Mouse (Mus musculus) myocyte (in vitro differentiated cells): ENCODE data around the gene Ptprj. TPM values are rescaled to one million over a fixed set of nuclear protein-coding genes. Genes with fewer than 3 reads are reported as not detected.

Source experiments
- H3K27me3 ChIP-seq: one replicate; pipeline ENCODE4 v1.6.1; 2011; ENCODE audit not compliant: control insufficient read depth, insufficient read depth, insufficient read length
- H3K36me3 ChIP-seq: one replicate; pipeline ENCODE4 v1.6.1; 2011; ENCODE audit not compliant: control insufficient read depth, insufficient read depth
- H3K4me2 ChIP-seq: one replicate; pipeline ENCODE4 v1.6.1; 2011; ENCODE audit warnings: low read depth, control low read depth
- H3K4me3 ChIP-seq: one replicate; pipeline ENCODE4 v1.5.1; 2011; ENCODE audit warnings: mild to moderate bottlenecking, control low read depth, moderate library complexity
- H3K79me2 ChIP-seq: one replicate; pipeline ENCODE4 v1.6.1; 2011; ENCODE audit not compliant: control insufficient read depth, insufficient read depth
- H3ac ChIP-seq: one replicate; pipeline ENCODE4 v1.6.1; 2011; ENCODE audit not compliant: control insufficient read depth, insufficient read length
- CEBPB ChIP-seq: IDR thresholded peaks from 2 replicates; pipeline ENCODE4 v1.6.1; 2011; ENCODE audit warnings: mild to moderate bottlenecking, moderate library complexity; ENCODE audit not compliant: poor library complexity, insufficient read depth, severe bottlenecking
- E2F4 ChIP-seq: IDR thresholded peaks from one replicate; pipeline ENCODE4 v1.6.1; 2011; ENCODE audit warnings: mild to moderate bottlenecking, control low read depth, moderate library complexity; ENCODE audit not compliant: insufficient read depth
- MAX ChIP-seq: IDR thresholded peaks from one replicate; pipeline ENCODE4 v1.6.1; 2011; ENCODE audit warnings: low read depth, mild to moderate bottlenecking, control low read depth
- MYOD1 ChIP-seq, 3 experiments: IDR thresholded peaks; one replicate each; pipeline ENCODE4 v1.6.1; 2011; ENCODE audit warnings: control low read depth in 2 of 3, low read depth in 2 of 3, mild to moderate bottlenecking in 2 of 3, moderate library complexity in 1 of 3; ENCODE audit not compliant: insufficient read length in 2 of 3, control insufficient read depth in 1 of 3
- MYOG ChIP-seq, 3 experiments: IDR thresholded peaks; one replicate each; pipeline ENCODE4 v1.6.1; 2011; ENCODE audit warnings: control low read depth in 2 of 3, low read depth in 2 of 3, mild to moderate bottlenecking in 2 of 3; ENCODE audit not compliant: insufficient read length in 2 of 3, control insufficient read depth in 1 of 3, insufficient read depth in 1 of 3
- POLR2A ChIP-seq: IDR thresholded peaks from one replicate; pipeline ENCODE4 v1.6.1; 2011; ENCODE audit warnings: low read depth, mild to moderate bottlenecking, control low read depth, moderate library complexity; ENCODE audit not compliant: insufficient read length
- POLR2AphosphoS2 ChIP-seq: IDR thresholded peaks from one replicate; pipeline ENCODE4 v1.6.1; 2011; ENCODE audit warnings: low read depth, control low read depth; ENCODE audit not compliant: insufficient read length
- REST ChIP-seq: IDR thresholded peaks from one replicate; pipeline ENCODE4 v1.6.1; 2011; ENCODE audit warnings: mild to moderate bottlenecking, control low read depth, moderate library complexity; ENCODE audit not compliant: insufficient read depth, insufficient read length
- SRF ChIP-seq: IDR thresholded peaks from one replicate; pipeline ENCODE4 v1.6.1; 2011; ENCODE audit warnings: low read depth; ENCODE audit not compliant: control insufficient read depth, insufficient read length
- TCF12 ChIP-seq: IDR thresholded peaks from one replicate; pipeline ENCODE4 v1.6.1; 2011; ENCODE audit warnings: mild to moderate bottlenecking, control low read depth; ENCODE audit not compliant: poor library complexity, insufficient read depth, severe bottlenecking
- TCF3 ChIP-seq: IDR thresholded peaks from one replicate; pipeline ENCODE4 v1.6.1; 2011; ENCODE audit warnings: low read depth, control low read depth; ENCODE audit not compliant: insufficient read length
- USF1 ChIP-seq: IDR thresholded peaks from one replicate; pipeline ENCODE4 v1.6.1; 2011; ENCODE audit warnings: low read depth, mild to moderate bottlenecking, control low read depth, moderate library complexity
- polyA plus RNA-seq: library from polyadenylated mRNA; unstranded; fragments of >200 nt; fragmentation: generic; extraction: Trizol; gene quantifications from one replicate; pipeline ENCODE4 v1.2.1, GENCODE M21; 2012; ENCODE audit warnings: missing spikeins

Ptprj gene
- polyA plus RNA-seq, 1 experiment: 1.6 TPM

GRCm38 (mm10) chr2:90486226-90486755 is 94.2 kb downstream of the Ptprj start:
- TF ChIP-seq TCF3 (no peak), MYOD1 (IDR thresholded peaks at IDR 0.05; ENCODE audit: control insufficient read depth in 1 of 3, insufficient read length in 2 of 3, low read depth in 2 of 3) (no peak), REST (no peak), CEBPB (no peak), MAX (no peak), E2F4 (no peak), TCF12 (no peak), SRF (no peak), USF1 (no peak), MYOG (IDR thresholded peaks at IDR 0.05; ENCODE audit: control insufficient read depth in 1 of 3, insufficient read depth in 1 of 3, insufficient read length in 2 of 3, low read depth in 2 of 3) (no peak), POLR2AphosphoS2 (no peak), POLR2A (no peak)
- no peaks in the 10 kb centered on the region for H3K36me3 ChIP-seq
- no peaks in the 10 kb centered on the region for H3K27me3 ChIP-seq
- H3K79me2 ChIP-seq: no peaks in the 10 kb centered on the region
- no peak overlapping the region for H3K4me2 ChIP-seq
- no peak overlapping the region for H3K4me3 ChIP-seq
- no peak overlapping the region for H3ac ChIP-seq

GRCm38 (mm10) chr2:90481505-90481904 is 98.9 kb downstream of the Ptprj start:
- no peak overlapping the region for H3K4me2 ChIP-seq
- TF ChIP-seq MAX: no peak
- H3K27me3 ChIP-seq: no peaks in the 10 kb centered on the region
- H3K4me3 ChIP-seq: no peak overlapping the region
- no peak overlapping the region for H3ac ChIP-seq
- H3K36me3 ChIP-seq: no peaks in the 10 kb centered on the region
- H3K79me2 ChIP-seq: no peaks in the 10 kb centered on the region

GRCm38 (mm10) chr2:90480747-90481308 is 99.6 kb downstream of the Ptprj start:
- no peak overlapping the region for H3K4me3 ChIP-seq
- H3K4me2 ChIP-seq: no peak overlapping the region
- no peak for TF ChIP-seq MAX
- TF ChIP-seq TCF12: no peak
- no peak for TF ChIP-seq TCF3
- TF ChIP-seq MYOG (IDR thresholded peaks at IDR 0.05; ENCODE audit: control insufficient read depth in 1 of 3, insufficient read depth in 1 of 3, insufficient read length in 2 of 3, low read depth in 2 of 3): no peak
- no peak for TF ChIP-seq POLR2AphosphoS2
- TF ChIP-seq E2F4: no peak
- no peak for TF ChIP-seq CEBPB
- no peak for TF ChIP-seq USF1
- TF ChIP-seq POLR2A: no peak
- no peaks in the 10 kb centered on the region for H3K79me2 ChIP-seq
- no peaks in the 10 kb centered on the region for H3K27me3 ChIP-seq
- no peaks in the 10 kb centered on the region for H3K36me3 ChIP-seq
- no peak overlapping the region for H3ac ChIP-seq

- no peak overlapping the region for H3ac ChIP-seq
- no peaks in the 10 kb centered on the region for H3K36me3 ChIP-seq
- TF ChIP-seq USF1 (no peak), MYOG (IDR thresholded peaks at IDR 0.05; ENCODE audit: control insufficient read depth in 1 of 3, insufficient read depth in 1 of 3, insufficient read length in 2 of 3, low read depth in 2 of 3) (no peak), MAX (no peak), TCF12 (no peak), TCF3 (no peak), SRF (no peak), MYOD1 (IDR thresholded peaks at IDR 0.05; ENCODE audit: control insufficient read depth in 1 of 3, insufficient read length in 2 of 3, low read depth in 2 of 3) (no peak)
- no peak overlapping the region for H3K4me2 ChIP-seq
- no peaks in the 10 kb centered on the region for H3K79me2 ChIP-seq
- H3K4me3 ChIP-seq: no peak overlapping the region
- no peaks in the 10 kb centered on the region for H3K27me3 ChIP-seq
Measured at GRCm38 (mm10) chr2:90478531-90478930, 101.9 kb downstream of the Ptprj start.

GRCm38 (mm10) chr2:90477617-90478016 is 102.8 kb downstream of the Ptprj start:
- no peak overlapping the region for H3K4me3 ChIP-seq
- no peak overlapping the region for H3K4me2 ChIP-seq
- no peaks in the 10 kb centered on the region for H3K27me3 ChIP-seq
- TF ChIP-seq MYOG (IDR thresholded peaks at IDR 0.05; ENCODE audit: control insufficient read depth in 1 of 3, insufficient read depth in 1 of 3, insufficient read length in 2 of 3, low read depth in 2 of 3) (no peak), CEBPB (no peak), USF1 (no peak), POLR2AphosphoS2 (no peak), TCF12 (no peak), REST (no peak), MAX (no peak), MYOD1 (IDR thresholded peaks at IDR 0.05; ENCODE audit: control insufficient read depth in 1 of 3, insufficient read length in 2 of 3, low read depth in 2 of 3) (no peak), SRF (no peak), POLR2A (no peak), TCF3 (no peak), E2F4 (no peak)
- H3K79me2 ChIP-seq: no peaks in the 10 kb centered on the region
- no peaks in the 10 kb centered on the region for H3K36me3 ChIP-seq
- no peak overlapping the region for H3ac ChIP-seq
